Mouse (Mus musculus): ENCODE data around the gene Sclt1.

DNA sequence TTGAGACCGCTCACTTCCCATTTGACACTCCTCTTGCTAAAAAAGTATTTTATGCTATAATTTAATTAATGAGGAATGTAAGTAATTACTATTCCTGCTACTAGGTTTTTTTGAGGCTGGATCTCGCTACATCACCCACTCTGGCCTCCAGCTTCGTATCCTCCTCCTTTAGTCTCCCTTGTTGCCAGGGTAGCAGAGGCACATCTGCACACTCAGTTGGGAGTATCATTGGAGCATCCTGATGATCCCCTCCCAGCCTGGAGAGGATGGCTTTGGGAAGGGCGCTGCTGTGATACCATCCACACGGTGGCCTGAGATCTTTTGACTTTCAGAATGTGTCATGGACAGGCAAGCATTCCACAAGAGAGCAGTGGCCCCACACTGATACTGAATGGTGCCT is 156.8 kb downstream of the Sclt1 start:
- no peak for TF ChIP-seq CTCF (IDR thresholded peaks at IDR 0.05; ENCODE audit: low read depth, low read length)
- no peak for TF ChIP-seq POLR2A (IDR thresholded peaks at IDR 0.05; ENCODE audit: borderline replicate concordance, low read depth, low read length)

All from bone marrow macrophage, adult 2 months (primary cell).